Mouse (Mus musculus) midbrain, embryonic 16.5 days (tissue): ENCODE measurements at regions not wholly inside any gene's neighbourhood (a gene's known extent, or its start where the extent isn't known, plus 50 kb on each side); places are given as distances from the start of the nearest gene placed in this dataset.

Source experiments
- ATAC-seq: fragments of 200-750 bp; cut with Nextera tagmentation; 2 replicates; pipeline ENCODE4 v1.8.0; 2017; ENCODE audit warnings: moderate TSS enrichment
- H3K27ac ChIP-seq: fragments of 300-500 bp; sonication (generic); 2 replicates; pipeline ENCODE4 v1.5.1; 2014; ENCODE audit warnings: mild to moderate bottlenecking, low read length, mixed read lengths
- H3K27me3 ChIP-seq: fragments of 300-500 bp; sonication (generic); 2 replicates; pipeline ENCODE4 v1.6.1; 2014; ENCODE audit warnings: low read depth, low read length, mixed read lengths; ENCODE audit not compliant: control insufficient read depth, insufficient read depth
- H3K36me3 ChIP-seq: fragments of 300-500 bp; sonication (generic); 2 replicates; pipeline ENCODE4 v1.6.1; 2014; ENCODE audit warnings: mild to moderate bottlenecking, low read length, moderate library complexity, mixed read lengths; ENCODE audit not compliant: control insufficient read depth, insufficient read depth
- H3K4me1 ChIP-seq: fragments of 300-500 bp; sonication (generic); 2 replicates; pipeline ENCODE4 v1.6.1; 2014; ENCODE audit warnings: mild to moderate bottlenecking, low read length, mixed read lengths; ENCODE audit not compliant: control insufficient read depth, insufficient read depth
- H3K4me2 ChIP-seq: fragments of 300-500 bp; sonication (generic); 2 replicates; pipeline ENCODE4 v1.6.1; 2014; ENCODE audit warnings: mild to moderate bottlenecking, low read length, mixed read lengths
- H3K4me3 ChIP-seq: fragments of 300-500 bp; sonication (generic); 2 replicates; pipeline ENCODE4 v1.5.1; 2014; ENCODE audit warnings: low read depth, mild to moderate bottlenecking, low read length, moderate library complexity, mixed read lengths
- H3K9ac ChIP-seq: fragments of 300-500 bp; sonication (generic); 2 replicates; pipeline ENCODE4 v1.6.1; 2014; ENCODE audit warnings: low read depth, low read length, mixed read lengths
- H3K9me3 ChIP-seq: fragments of 300-500 bp; sonication (generic); replicated peaks from 2 replicates; pipeline ENCODE4 v1.6.1; 2014; ENCODE audit warnings: mild to moderate bottlenecking, low read length, mixed read lengths; ENCODE audit not compliant: control insufficient read depth, poor library complexity, severe bottlenecking
- WGBS: fragments of 180-500 bp; shearing (Covaris S2); extraction: QIAGEN DNeasy Blood & Tissue Kit; methylation state at CpG from one replicate; pipeline ENCODE4 v1.1.7; 2014; 5-methylcytosine and 5-hydroxymethylcytosine counted together

GRCm38 (mm10) chr6:78599751-78600150, 131.1 kb upstream of the Reg3g start:
- H3K36me3 ChIP-seq = no peaks in the 10 kb centered on the region
- WGBS = 95% methylated on average over 4 of the region's 4 CpGs
- ATAC-seq = no peak

GRCm38 (mm10) chr6:78570000-78570597, 101.4 kb upstream of the Reg3g start:
- Histone ChIP-seq H3K4me3 (no peak overlapping the region), H3K27ac (no peak overlapping the region), H3K27me3 (no peaks in the 10 kb centered on the region), H3K9ac (no peak overlapping the region), H3K4me1 (no peaks in the 10 kb centered on the region), H3K36me3 (no peaks in the 10 kb centered on the region), H3K9me3 (no peaks in the 10 kb centered on the region), H3K4me2 (no peak overlapping the region)
- 83% methylated on average over 4 of the region's 4 CpGs for WGBS
- ATAC-seq = no peak

More at GRCm38 (mm10) chr6:78599751-78600150, 131.1 kb upstream of the Reg3g start:
- Histone ChIP-seq H3K4me2 (no peak overlapping the region), H3K9ac (no peak overlapping the region), H3K4me1 (no peaks in the 10 kb centered on the region), H3K27ac (no peak overlapping the region), H3K9me3 (no peaks in the 10 kb centered on the region), H3K4me3 (no peak overlapping the region), H3K27me3 (no peaks in the 10 kb centered on the region)

- 0 out of 2 replicates have a peak, but pooled peaks cover 4% of the 10 kb centered on the region for H3K4me1 ChIP-seq
- no peak overlapping the region for H3K9ac ChIP-seq
- WGBS = 29% methylated on average over 11 of the region's 11 CpGs
- H3K4me3 ChIP-seq = no peak overlapping the region
- H3K4me2 ChIP-seq = no peak overlapping the region
- no peaks in the 10 kb centered on the region for H3K9me3 ChIP-seq
- H3K27me3 ChIP-seq = no peaks in the 10 kb centered on the region
- no peaks in the 10 kb centered on the region for H3K36me3 ChIP-seq
- no peak for ATAC-seq
- no peak overlapping the region for H3K27ac ChIP-seq
Observed at GRCm38 (mm10) chr6:78553008-78553698, 84.5 kb upstream of the Reg3g start.

- Histone ChIP-seq H3K4me3 (no peak overlapping the region), H3K9me3 (no peaks in the 10 kb centered on the region), H3K27ac (no peak overlapping the region), H3K4me2 (peak overlapping the region; percentile 26), H3K9ac (no peak overlapping the region), H3K27me3 (no peaks in the 10 kb centered on the region), H3K4me1 (0 out of 2 replicates have a peak, but pooled peaks cover 4% of the 10 kb centered on the region), H3K36me3 (no peaks in the 10 kb centered on the region)
- WGBS = 20% methylated on average over 5 of the region's 5 CpGs
- no peak for ATAC-seq
Observed at GRCm38 (mm10) chr6:78552353-78552698, 83.7 kb upstream of the Reg3g start.

- Histone ChIP-seq H3K27me3 (no peaks in the 10 kb centered on the region), H3K4me2 (peak overlapping the region; percentile 26), H3K9me3 (no peaks in the 10 kb centered on the region), H3K4me1 (0 out of 2 replicates have a peak, but pooled peaks cover 4% of the 10 kb centered on the region), H3K27ac (no peak overlapping the region), H3K4me3 (no peak overlapping the region), H3K36me3 (no peaks in the 10 kb centered on the region), H3K9ac (no peak overlapping the region)
- WGBS = 21% methylated on average over 8 of the region's 8 CpGs
- no peak for ATAC-seq
Observed at GRCm38 (mm10) chr6:78551666-78552352, 83.1 kb upstream of the Reg3g start.

GRCm38 (mm10) chr6:78548476-78548875, 79.8 kb upstream of the Reg3g start:
- H3K27ac ChIP-seq = no peak overlapping the region

GRCm38 (mm10) chr6:78547721-78548120, 79.0 kb upstream of the Reg3g start:
- H3K4me1 ChIP-seq = 0 out of 2 replicates have a peak, but pooled peaks cover 4% of the 10 kb centered on the region
- no peak overlapping the region for H3K27ac ChIP-seq
- H3K27me3 ChIP-seq = no peaks in the 10 kb centered on the region
- H3K9me3 ChIP-seq = no peaks in the 10 kb centered on the region
- 100% methylated on average over 1 of the region's 1 CpGs for WGBS
- no peaks in the 10 kb centered on the region for H3K36me3 ChIP-seq
- ATAC-seq = no peak
- no peak overlapping the region for H3K4me2 ChIP-seq
- no peak overlapping the region for H3K9ac ChIP-seq
- H3K4me3 ChIP-seq = no peak overlapping the region

More at GRCm38 (mm10) chr6:78548476-78548875, 79.8 kb upstream of the Reg3g start:
- Histone ChIP-seq H3K4me1 (0 out of 2 replicates have a peak, but pooled peaks cover 4% of the 10 kb centered on the region), H3K9ac (no peak overlapping the region), H3K27me3 (no peaks in the 10 kb centered on the region), H3K36me3 (no peaks in the 10 kb centered on the region), H3K4me3 (no peak overlapping the region), H3K4me2 (no peak overlapping the region), H3K9me3 (no peaks in the 10 kb centered on the region)
- 83% methylated on average over 4 of the region's 4 CpGs for WGBS
- no peak for ATAC-seq

- 17% methylated on average over 2 of the region's 2 CpGs for WGBS
- H3K9ac ChIP-seq = no peak overlapping the region
- no peak overlapping the region for H3K4me2 ChIP-seq
- H3K4me3 ChIP-seq = no peak overlapping the region
- no peak overlapping the region for H3K27ac ChIP-seq
- H3K27me3 ChIP-seq = no peaks in the 10 kb centered on the region
- ATAC-seq = peak; percentile 66
- H3K9me3 ChIP-seq = no peaks in the 10 kb centered on the region
- H3K4me1 ChIP-seq = no peaks in the 10 kb centered on the region
- H3K36me3 ChIP-seq = no peaks in the 10 kb centered on the region
Observed at GRCm38 (mm10) chr6:78544238-78544637, 75.6 kb upstream of the Reg3g start.

- no peaks in the 10 kb centered on the region for H3K36me3 ChIP-seq
- H3K4me3 ChIP-seq = no peak overlapping the region
- peak; percentile 68; the same call in 1 of the 2 replicates for ATAC-seq
- 84% methylated on average over 1 of the region's 1 CpGs for WGBS
- no peak overlapping the region for H3K4me2 ChIP-seq
- H3K9ac ChIP-seq = no peak overlapping the region
- no peak overlapping the region for H3K27ac ChIP-seq
- no peaks in the 10 kb centered on the region for H3K9me3 ChIP-seq
- H3K4me1 ChIP-seq = no peaks in the 10 kb centered on the region
- no peaks in the 10 kb centered on the region for H3K27me3 ChIP-seq
Observed at GRCm38 (mm10) chr6:78537476-78537875, 68.8 kb upstream of the Reg3g start.
